Comparison of ENCODE assay signal across 9 mouse cellular contexts in the genomic region with DNA sequence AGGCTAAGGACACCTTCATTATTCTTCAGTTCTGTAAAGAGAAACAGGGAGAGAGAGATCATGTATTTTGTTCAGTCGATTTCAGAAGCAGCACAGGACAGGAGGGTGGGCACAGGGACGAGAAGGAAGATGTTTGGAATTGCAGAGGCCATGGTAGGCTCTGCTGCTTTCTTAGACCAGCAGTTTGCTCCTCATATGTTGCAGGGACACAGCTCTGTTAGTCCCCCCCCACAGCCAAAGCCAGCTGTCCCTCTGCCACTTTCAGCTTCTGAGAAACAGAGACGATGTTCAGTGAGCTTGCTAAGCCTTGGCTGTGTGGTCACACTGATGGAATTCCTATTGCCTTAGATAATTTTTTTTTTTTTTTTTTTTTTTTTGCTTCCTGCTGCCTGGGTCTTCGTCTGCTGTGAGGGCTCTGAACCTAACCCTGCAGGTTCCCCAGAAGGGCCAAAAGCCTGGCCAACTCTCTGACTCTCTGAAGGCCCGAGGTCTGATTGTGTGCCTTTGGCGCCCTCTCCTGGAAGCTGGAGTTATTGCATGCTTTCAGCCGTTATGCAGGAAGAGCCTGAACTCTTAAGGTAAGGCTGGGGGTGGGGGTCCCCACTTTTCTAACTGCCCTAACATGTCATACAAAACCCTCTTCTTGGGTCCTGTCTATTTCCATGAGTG. TPM values are rescaled to one million over a fixed set of nuclear protein-coding genes. Genes with fewer than 3 reads are reported as not detected.
DNase-seq lines count a peak whose midpoint lies in the region; ATAC-seq and TF ChIP-seq lines count a peak whose summit lies in the region.
"Had no signal": no experiment of that assay in that cellular context is flagged by ENCODE, and none has a peak within 500 bp of the region (broad histone marks: within the 10 kb centered on the region; RNA-seq: fewer than 3 reads in every experiment).

No protein-coding gene starts in this region.

- H3K4me1 ChIP-seq in G1E (ENCODE audit: insufficient read depth, low read depth, low read length) = peaks cover 43% of the 10 kb centered on the region
- H3K4me1 ChIP-seq in forebrain, embryonic 12.5 days = peaks cover 44% of the 10 kb centered on the region
- H3K4me1 ChIP-seq in heart, postnatal 0 days (ENCODE audit: control insufficient read depth, insufficient read depth) = peaks cover 14% of the 10 kb centered on the region
- peaks cover 24% of the 10 kb centered on the region for H3K4me1 ChIP-seq in lung, embryonic 16.5 days (replicated peaks; ENCODE audit: control insufficient read depth, insufficient read depth, low read length)

- WGBS in forebrain, embryonic 12.5 days = 29% methylated on average over 7 of the region's 7 CpGs
- 21% methylated on average over 7 of the region's 7 CpGs for WGBS in heart, postnatal 0 days
- WGBS in lung, embryonic 16.5 days = 13% methylated on average over 7 of the region's 7 CpGs

- no peak for TF ChIP-seq EP300 in heart, postnatal 0 days (IDR thresholded peaks at IDR 0.05; ENCODE audit: low read depth)

- H3K9ac ChIP-seq in forebrain, embryonic 12.5 days = no peak overlapping the region
- H3K9ac ChIP-seq in heart, postnatal 0 days (replicated peaks; ENCODE audit: low read depth, low read length) = no peak overlapping the region
- no peak overlapping the region; the same call in 1 of the 2 replicates for H3K9ac ChIP-seq in lung, embryonic 16.5 days (ENCODE audit: low read length)

- DNase-seq in G1E (ENCODE audit: low spot score) = peak; percentile 77
- DNase-seq in c-Kit-positive CD71-negative TER-119-negative erythroid progenitor cells, embryonic 14.5 days (ENCODE audit: low read depth) = peak; percentile 84
- DNase-seq in heart, postnatal 0 days (ENCODE audit: low spot score) = peak; percentile 84
- peak; percentile 73 to 93 for DNase-seq in layer of hippocampus, adult 18-20 months (ENCODE audit: low spot score in 2 of 2)
- DNase-seq in ovary, postnatal 36 days (ENCODE audit: low spot score) = peak; percentile 82
- peak; percentile 88 for DNase-seq in thymus, postnatal 4 days

- H3K27me3 ChIP-seq in G1E (ENCODE audit: insufficient read depth, low read length) = peaks cover 62% of the 10 kb centered on the region
- H3K27me3 ChIP-seq in forebrain, embryonic 12.5 days = peaks cover 6% of the 10 kb centered on the region; the same call in 1 of the 2 replicates
- no peaks in the 10 kb centered on the region for H3K27me3 ChIP-seq in heart, postnatal 0 days (ENCODE audit: control insufficient read depth, insufficient read depth, low read length)
- H3K27me3 ChIP-seq in lung, embryonic 16.5 days (ENCODE audit: control insufficient read depth, insufficient read depth, low read depth, low read length) = no peaks in the 10 kb centered on the region; the same call in 1 of the 2 replicates

- peak; percentile 40; the same call in 1 of the 2 replicates for ATAC-seq in G1E (ENCODE audit: extremely low read depth, insufficient number of reproducible peaks, low FRiP score, poor library complexity, severe bottlenecking)
- ATAC-seq in forebrain, embryonic 12.5 days (ENCODE audit: low FRiP score) = no peak
- peak; percentile 38 for ATAC-seq in heart, postnatal 0 days (ENCODE audit: insufficient read depth, low read depth)
- ATAC-seq in lung, embryonic 16.5 days (ENCODE audit: low read depth) = peak; percentile 46

- H3K36me3 ChIP-seq in G1E (replicated peaks) = no peaks in the 10 kb centered on the region
- H3K36me3 ChIP-seq in forebrain, embryonic 12.5 days (replicated peaks) = no peaks in the 10 kb centered on the region
- H3K36me3 ChIP-seq in heart, postnatal 0 days (replicated peaks; ENCODE audit: control insufficient read depth, insufficient read depth, low read length) = 0 out of 2 replicates have a peak, but pooled peaks cover 4% of the 10 kb centered on the region
- H3K36me3 ChIP-seq in lung, embryonic 16.5 days (ENCODE audit: control insufficient read depth, insufficient read depth, low read length) = no peaks in the 10 kb centered on the region

- H3K9me3 ChIP-seq in G1E (replicated peaks) = no peaks in the 10 kb centered on the region
- H3K9me3 ChIP-seq in forebrain, embryonic 12.5 days = no peaks in the 10 kb centered on the region
- H3K9me3 ChIP-seq in heart, postnatal 0 days (replicated peaks; ENCODE audit: control insufficient read depth, low read length) = no peaks in the 10 kb centered on the region
- H3K9me3 ChIP-seq in lung, embryonic 16.5 days (ENCODE audit: control insufficient read depth, low read length) = no peaks in the 10 kb centered on the region
- H3K9me3 ChIP-seq: megakaryocyte, embryonic 14.5 days had no signal

- TF ChIP-seq CTCF in G1E (IDR thresholded peaks at IDR 0.05; ENCODE audit: low read depth, low read length) = peak; percentile 69
- TF ChIP-seq CTCF in heart, postnatal 0 days (IDR thresholded peaks at IDR 0.05; ENCODE audit: low read depth) = peak; percentile 97

- no peak overlapping the region for H3K4me2 ChIP-seq in forebrain, embryonic 12.5 days
- H3K4me2 ChIP-seq in heart, postnatal 0 days (ENCODE audit: low read depth, low read length) = no peak overlapping the region
- no peak overlapping the region for H3K4me2 ChIP-seq in lung, embryonic 16.5 days (ENCODE audit: low read depth, low read length)

- H3K27ac ChIP-seq in forebrain, embryonic 12.5 days = 0 out of 2 replicates have a peak overlapping the region, but pooled peaks have one; percentile 53
- H3K27ac ChIP-seq in heart, postnatal 0 days (ENCODE audit: low read depth) = peak overlapping the region; percentile 66
- H3K27ac ChIP-seq in lung, embryonic 16.5 days (ENCODE audit: low read length) = peak overlapping the region; percentile 62; the same call in 1 of the 2 replicates

- no peak overlapping the region for H3K4me3 ChIP-seq in G1E (ENCODE audit: low read depth, low read length)
- no peak overlapping the region for H3K4me3 ChIP-seq in forebrain, embryonic 12.5 days (replicated peaks)
- H3K4me3 ChIP-seq in heart, postnatal 0 days (ENCODE audit: low read depth, low read length) = no peak overlapping the region
- H3K4me3 ChIP-seq in lung, embryonic 16.5 days (ENCODE audit: low read length) = no peak overlapping the region
- H3K4me3 ChIP-seq: megakaryocyte, embryonic 14.5 days had no signal

RNA-seq across cellular contexts. Expression of a gene that starts 19.8 kb away (rescaled TPM):
- total RNA-seq in G1E (2014; fragmentation: Nextera tagmentation) (not detected in 2 replicates), G1E (2017) (0.06 TPM in 1 of 2 replicates, not detected in the other)
- not detected in 2 replicates for polyA plus RNA-seq in G1E (2012)
- 22.5 and 25.9 TPM in 2 replicates for polyA plus RNA-seq in forebrain, embryonic 12.5 days (2016; fragmentation: Nextera tagmentation; extraction: Ambion mirVana)
- total RNA-seq in heart, postnatal 0 days (2014; rRNA removed; ENCODE audit: low replicate concordance) = 6.3 and 17.9 TPM in 2 replicates
- 20.0 and 21.7 TPM in 2 replicates for polyA plus RNA-seq in heart, postnatal 0 days (2015; fragmentation: Nextera tagmentation; extraction: Ambion mirVana)
- total RNA-seq in layer of hippocampus, adult 18-20 months (2021) = 10 to 100 TPM; 21.1 to 21.5 TPM
- polyA plus RNA-seq in lung, embryonic 16.5 days (2015; fragmentation: Nextera tagmentation; extraction: Ambion mirVana) = 14.2 and 15.3 TPM in 2 replicates

RNA-seq across cellular contexts. Expression of a gene that starts 32.8 kb away (rescaled TPM):
- total RNA-seq in G1E (2014; fragmentation: Nextera tagmentation) (0.49 TPM in 1 of 2 replicates, not detected in the other), G1E (2017) (0.23 and 0.27 TPM in 2 replicates)
- not detected in 2 replicates for polyA plus RNA-seq in G1E (2012)
- polyA plus RNA-seq in forebrain, embryonic 12.5 days (2016; fragmentation: Nextera tagmentation; extraction: Ambion mirVana) = not detected in 2 replicates
- not detected in 2 replicates for total RNA-seq in heart, postnatal 0 days (2014; rRNA removed; ENCODE audit: low replicate concordance)
- not detected in 2 replicates for polyA plus RNA-seq in heart, postnatal 0 days (2015; fragmentation: Nextera tagmentation; extraction: Ambion mirVana)
- total RNA-seq in layer of hippocampus, adult 18-20 months (2021) = not detected
- polyA plus RNA-seq in lung, embryonic 16.5 days (2015; fragmentation: Nextera tagmentation; extraction: Ambion mirVana) = not detected in 2 replicates

RNA-seq across cellular contexts. Expression of a gene that starts 35.0 kb away (rescaled TPM):
- total RNA-seq in G1E (2014; fragmentation: Nextera tagmentation) = 40.3 and 45.4 TPM in 2 replicates
- 35.8 and 43.1 TPM in 2 replicates for total RNA-seq in G1E (2017)
- polyA plus RNA-seq in G1E (2012) = 49.1 and 60.6 TPM in 2 replicates
- polyA plus RNA-seq in forebrain, embryonic 12.5 days (2016; fragmentation: Nextera tagmentation; extraction: Ambion mirVana) = 65.5 and 65.8 TPM in 2 replicates
- 39.2 and 63.2 TPM in 2 replicates for total RNA-seq in heart, postnatal 0 days (2014; rRNA removed; ENCODE audit: low replicate concordance)
- polyA plus RNA-seq in heart, postnatal 0 days (2015; fragmentation: Nextera tagmentation; extraction: Ambion mirVana) = 77.1 and 77.6 TPM in 2 replicates
- 10 to 100 TPM; 25.7 to 27.4 TPM for total RNA-seq in layer of hippocampus, adult 18-20 months (2021)
- 53.5 and 59.9 TPM in 2 replicates for polyA plus RNA-seq in lung, embryonic 16.5 days (2015; fragmentation: Nextera tagmentation; extraction: Ambion mirVana)

RNA-seq across cellular contexts. Expression of a gene that starts 35.2 kb away (rescaled TPM):
- total RNA-seq in G1E (2014; fragmentation: Nextera tagmentation) (82.7 and 85.3 TPM in 2 replicates), G1E (2017) (126 and 148 TPM in 2 replicates)
- polyA plus RNA-seq in G1E (2012) = 39.1 and 48.4 TPM in 2 replicates
- 87.8 and 93.5 TPM in 2 replicates for polyA plus RNA-seq in forebrain, embryonic 12.5 days (2016; fragmentation: Nextera tagmentation; extraction: Ambion mirVana)
- 24.8 and 29.6 TPM in 2 replicates for total RNA-seq in heart, postnatal 0 days (2014; rRNA removed; ENCODE audit: low replicate concordance)
- polyA plus RNA-seq in heart, postnatal 0 days (2015; fragmentation: Nextera tagmentation; extraction: Ambion mirVana) = 35.3 and 43.1 TPM in 2 replicates
- total RNA-seq in layer of hippocampus, adult 18-20 months (2021) = 10 to 100 TPM; 38.3 to 39.9 TPM
- 59.5 and 60.8 TPM in 2 replicates for polyA plus RNA-seq in lung, embryonic 16.5 days (2015; fragmentation: Nextera tagmentation; extraction: Ambion mirVana)

RNA-seq across cellular contexts. Expression of a gene that starts 44.2 kb away (rescaled TPM):
- 15.1 and 22.0 TPM in 2 replicates for total RNA-seq in G1E (2014; fragmentation: Nextera tagmentation)
- 45.9 and 55.1 TPM in 2 replicates for total RNA-seq in G1E (2017)
- 3.8 and 6.6 TPM in 2 replicates for polyA plus RNA-seq in G1E (2012)
- polyA plus RNA-seq in forebrain, embryonic 12.5 days (2016; fragmentation: Nextera tagmentation; extraction: Ambion mirVana) = 33.7 and 40.2 TPM in 2 replicates
- total RNA-seq in heart, postnatal 0 days (2014; rRNA removed; ENCODE audit: low replicate concordance) = 23.2 and 46.3 TPM in 2 replicates
- polyA plus RNA-seq in heart, postnatal 0 days (2015; fragmentation: Nextera tagmentation; extraction: Ambion mirVana) = 44.5 and 49.7 TPM in 2 replicates
- 10 to 100 TPM; 36.3 to 39.1 TPM for total RNA-seq in layer of hippocampus, adult 18-20 months (2021)
- polyA plus RNA-seq in lung, embryonic 16.5 days (2015; fragmentation: Nextera tagmentation; extraction: Ambion mirVana) = 36.0 and 36.6 TPM in 2 replicates

Comparison
In these comparisons a context has a peak if more than half of its experiments do, and no peak if none do; other contexts are left out.
1. RNA of a gene that starts 19.8 kb away (polyA plus RNA-seq): 22.5 to 25.9 TPM in forebrain, embryonic 12.5 days, 20.0 to 21.7 TPM in heart, postnatal 0 days and 14.2 to 15.3 TPM in lung, embryonic 16.5 days; not detected in G1E; every median in the first group is over 10 times any median in the second.
2. Peak in every context shown above with its lines, with median percentiles within 50 percentile points of each other: DNase-seq and H3K27ac ChIP-seq.